ENCODE assay signal across 8 mouse cellular contexts in the genomic region with DNA sequence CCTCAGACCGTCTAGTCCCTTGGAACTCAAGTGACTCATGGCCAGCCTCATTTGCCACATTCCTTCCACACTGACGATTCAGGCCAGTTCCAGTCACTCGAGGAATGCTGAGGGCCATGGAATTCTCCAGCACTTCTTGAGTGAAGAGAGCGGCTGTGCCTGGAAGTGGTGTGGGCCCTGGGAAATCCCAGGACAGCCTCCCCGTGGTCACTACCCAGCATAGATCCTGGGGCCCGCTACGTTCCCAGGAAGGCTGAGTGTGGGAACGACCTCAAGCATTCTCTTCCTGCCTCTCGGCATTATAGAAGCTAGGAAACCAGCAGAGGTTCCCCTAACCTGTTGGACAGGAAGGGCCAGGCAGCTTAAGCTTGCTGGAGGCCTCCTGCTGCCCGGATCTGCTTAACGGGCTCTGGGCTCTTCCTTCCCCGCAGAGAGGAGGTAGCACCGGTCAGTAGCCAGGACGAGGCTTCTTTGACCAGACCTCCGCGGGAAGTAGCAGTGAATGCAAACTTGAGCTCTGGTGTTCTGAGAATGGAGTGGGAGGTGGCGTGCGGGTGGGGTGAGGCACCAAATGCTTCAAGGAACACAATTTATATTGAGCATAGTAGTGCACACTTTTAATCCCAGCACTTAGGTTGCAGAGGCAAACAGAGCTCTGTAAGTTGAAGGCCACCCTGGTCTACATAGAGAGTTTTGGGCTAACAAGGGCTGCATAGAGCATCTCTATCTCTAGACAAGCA.
A peak's percentile ranks its signal among the peaks of the same experiment; 100 is the strongest.
DNase-seq lines count a peak whose midpoint lies in the region; ATAC-seq lines count a peak whose summit lies in the region.

No protein-coding gene starts in this region.

- no peaks in the 10 kb centered on the region for H3K9me3 ChIP-seq in liver, embryonic 11.5 days (ENCODE audit: control insufficient read depth, low read length)
- no peaks in the 10 kb centered on the region for H3K9me3 ChIP-seq in embryonic facial prominence, embryonic 12.5 days
- H3K9me3 ChIP-seq in forebrain, embryonic 16.5 days (ENCODE audit: control insufficient read depth, low read length) = no peaks in the 10 kb centered on the region

- no peak overlapping the region for H3K27ac ChIP-seq in liver, embryonic 11.5 days (ENCODE audit: low read depth, low read length)
- 0 out of 2 replicates have a peak overlapping the region, but pooled peaks have one; percentile 14 for H3K27ac ChIP-seq in embryonic facial prominence, embryonic 12.5 days
- H3K27ac ChIP-seq in forebrain, embryonic 16.5 days (ENCODE audit: low read length) = no peak overlapping the region

- no peaks in the 10 kb centered on the region for H3K27me3 ChIP-seq in liver, embryonic 11.5 days (replicated peaks; ENCODE audit: control insufficient read depth, insufficient read depth, low read length)
- H3K27me3 ChIP-seq in embryonic facial prominence, embryonic 12.5 days = no peaks in the 10 kb centered on the region
- no peaks in the 10 kb centered on the region for H3K27me3 ChIP-seq in forebrain, embryonic 16.5 days (replicated peaks; ENCODE audit: control insufficient read depth, insufficient read depth, low read length)

- no peaks in the 10 kb centered on the region for H3K36me3 ChIP-seq in liver, embryonic 11.5 days (ENCODE audit: control insufficient read depth, insufficient read depth, low read length)
- H3K36me3 ChIP-seq in embryonic facial prominence, embryonic 12.5 days = no peaks in the 10 kb centered on the region
- H3K36me3 ChIP-seq in forebrain, embryonic 16.5 days (ENCODE audit: control insufficient read depth, insufficient read depth) = no peaks in the 10 kb centered on the region

- H3K4me1 ChIP-seq in liver, embryonic 11.5 days (replicated peaks; ENCODE audit: control insufficient read depth, insufficient read depth, low read length) = 0 out of 2 replicates have a peak, but pooled peaks cover 4% of the 10 kb centered on the region
- H3K4me1 ChIP-seq in embryonic facial prominence, embryonic 12.5 days = peaks cover 9% of the 10 kb centered on the region
- H3K4me1 ChIP-seq in forebrain, embryonic 16.5 days (replicated peaks; ENCODE audit: control insufficient read depth, insufficient read depth, low read length) = no peaks in the 10 kb centered on the region

- 25% methylated on average over 18 of the region's 18 CpGs for WGBS in liver, embryonic 11.5 days
- 13% methylated on average over 18 of the region's 18 CpGs for WGBS in embryonic facial prominence, embryonic 12.5 days
- WGBS in forebrain, embryonic 16.5 days = 19% methylated on average over 18 of the region's 18 CpGs

- peak overlapping the region; percentile 16 for H3K4me2 ChIP-seq in liver, embryonic 11.5 days
- H3K4me2 ChIP-seq in embryonic facial prominence, embryonic 12.5 days (replicated peaks) = peak overlapping the region; percentile 4
- no peak overlapping the region for H3K4me2 ChIP-seq in forebrain, embryonic 16.5 days (ENCODE audit: low read length)

- H3K9ac ChIP-seq in liver, embryonic 11.5 days (ENCODE audit: low read depth, low read length) = no peak overlapping the region; the same call in 1 of the 2 replicates
- H3K9ac ChIP-seq in embryonic facial prominence, embryonic 12.5 days = no peak overlapping the region
- H3K9ac ChIP-seq in forebrain, embryonic 16.5 days (replicated peaks; ENCODE audit: low read depth, low read length) = no peak overlapping the region

- H3K4me3 ChIP-seq in liver, embryonic 11.5 days (ENCODE audit: low read depth, low read length) = no peak overlapping the region
- no peak overlapping the region for H3K4me3 ChIP-seq in embryonic facial prominence, embryonic 12.5 days
- H3K4me3 ChIP-seq in forebrain, embryonic 16.5 days (replicated peaks; ENCODE audit: low read length) = no peak overlapping the region

- no peak for ATAC-seq in liver, embryonic 11.5 days (replicated peaks; ENCODE audit: low FRiP score)
- ATAC-seq in embryonic facial prominence, embryonic 12.5 days (ENCODE audit: insufficient number of reproducible peaks, insufficient read depth, low FRiP score, low TSS enrichment) = no peak
- ATAC-seq in forebrain, embryonic 16.5 days = no peak

- no peak for DNase-seq in liver, embryonic 11.5 days (ENCODE audit: low spot score)
- no peak for DNase-seq in liver
- peak; percentile 41 for DNase-seq in kidney, postnatal 10 days
- peak; percentile 61 for DNase-seq in lung, postnatal 36 days
- DNase-seq in cerebellum, adult 11 months = no peak
- no peak for DNase-seq in T-cell, adult 2 months (ENCODE audit: low spot score)

Comparison
In these comparisons a context has a peak if more than half of its experiments do, and no peak if none do; other contexts are left out.
1. DNase-seq: peak in kidney, postnatal 10 days (single experiment) and lung, postnatal 36 days (single experiment); none in liver, embryonic 11.5 days (single experiment), liver (single experiment), cerebellum, adult 11 months (single experiment) and T-cell, adult 2 months (single experiment).